Mouse (Mus musculus) embryonic facial prominence, embryonic 13.5 days (tissue): Measurements from ENCODE around the gene Dcdc2c. TPM values are rescaled to one million over a fixed set of nuclear protein-coding genes. Genes with fewer than 3 reads are reported as not detected.

Experiments used
- ATAC-seq: fragments of 200-750 bp; cut with Nextera tagmentation; 2 replicates; pipeline ENCODE4 v1.8.0; 2017; ENCODE audit warnings: low read depth; ENCODE audit not compliant: insufficient number of reproducible peaks, insufficient read depth, low FRiP score, low TSS enrichment
- H3K27ac ChIP-seq: fragments of 300-500 bp; sonication (generic); 2 replicates; pipeline ENCODE4 v1.5.1; 2015; ENCODE audit warnings: moderate library complexity, mild to moderate bottlenecking, inconsistent platforms
- H3K27me3 ChIP-seq: fragments of 300-500 bp; sonication (generic); 2 replicates; pipeline ENCODE4 v1.6.1; 2015; ENCODE audit warnings: mild to moderate bottlenecking, inconsistent platforms
- H3K36me3 ChIP-seq: fragments of 300-500 bp; sonication (generic); 2 replicates; pipeline ENCODE4 v1.6.1; 2015; ENCODE audit warnings: mild to moderate bottlenecking, inconsistent platforms
- H3K4me1 ChIP-seq: fragments of 300-500 bp; sonication (generic); 2 replicates; pipeline ENCODE4 v1.6.1; 2015; ENCODE audit warnings: inconsistent platforms
- H3K4me2 ChIP-seq: fragments of 300-500 bp; sonication (generic); 2 replicates; pipeline ENCODE4 v1.6.1; 2015; ENCODE audit warnings: moderate library complexity, mild to moderate bottlenecking, inconsistent platforms
- H3K4me3 ChIP-seq: fragments of 300-500 bp; sonication (generic); 2 replicates; pipeline ENCODE4 v1.5.1; 2015; ENCODE audit warnings: mild to moderate bottlenecking, inconsistent platforms
- H3K9ac ChIP-seq: fragments of 300-500 bp; sonication (generic); 2 replicates; pipeline ENCODE4 v1.6.1; 2015; ENCODE audit warnings: mild to moderate bottlenecking, inconsistent platforms
- H3K9me3 ChIP-seq: fragments of 300-500 bp; sonication (generic); 2 replicates; pipeline ENCODE4 v1.6.1; 2016; ENCODE audit warnings: inconsistent platforms
- WGBS: fragments of 180-500 bp; shearing (Covaris S2); methylation state at CpG from one replicate; pipeline ENCODE4 v1.1.7; 2015; ENCODE audit warnings: mixed read lengths; 5-methylcytosine and 5-hydroxymethylcytosine counted together
- polyA plus RNA-seq: library from polyadenylated mRNA; unstranded; fragments of >200 nt; fragmentation: Nextera tagmentation; extraction: Ambion mirVana; gene quantifications from 2 replicates; pipeline ENCODE4 v1.2.1, GENCODE M21; 2015

Gene Dcdc2c
- polyA plus RNA-seq, 1 experiment from 2014 or later = 0.18 TPM

DNA sequence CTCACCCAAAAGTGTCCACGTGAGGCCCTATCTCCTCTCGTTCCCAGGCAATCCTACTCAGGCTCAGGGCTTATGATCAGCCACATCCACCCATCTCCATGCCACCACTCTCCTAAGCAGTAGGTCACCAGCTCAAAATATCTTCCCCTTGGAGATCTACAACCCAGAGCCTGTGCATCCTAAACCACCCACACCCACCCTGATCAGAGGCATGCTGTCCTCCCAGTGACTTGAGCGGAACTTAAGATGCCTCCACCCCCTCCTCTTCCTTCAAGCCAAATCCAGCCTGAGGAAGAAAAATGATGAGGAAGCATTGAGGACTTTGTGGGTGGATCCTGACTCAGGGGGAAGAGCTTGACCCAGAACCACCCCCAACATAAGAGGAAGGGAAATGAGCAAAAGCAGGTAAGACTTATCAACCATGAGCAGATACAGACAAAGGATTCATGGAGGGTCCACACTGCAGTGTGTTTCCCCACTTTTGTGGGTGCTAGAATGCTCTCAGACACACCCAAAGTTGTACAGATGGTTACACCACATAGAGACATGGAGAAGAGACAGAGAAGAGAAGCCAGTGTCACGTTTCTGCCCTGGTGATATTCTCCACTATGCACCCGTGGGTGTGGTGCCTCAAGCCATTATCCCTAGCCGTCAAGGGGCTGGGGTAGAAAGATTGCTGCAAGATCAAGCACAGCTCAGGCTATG, 23.3 kb upstream of the Dcdc2c start:
- 71% methylated on average over 6 of the region's 6 CpGs for WGBS
- ATAC-seq = no peak

GRCm38 (mm10) chr12:28572241-28572640, 20.0 kb upstream of the Dcdc2c start:
- WGBS = 85% methylated on average over 2 of the region's 2 CpGs
- no peak overlapping the region for H3K27ac ChIP-seq
- ATAC-seq = no peak

More for the DNA sequence above, 23.3 kb upstream of the Dcdc2c start:
- Histone ChIP-seq H3K36me3 (no peaks in the 10 kb centered on the region), H3K9ac (no peak overlapping the region), H3K27me3 (no peaks in the 10 kb centered on the region), H3K9me3 (no peaks in the 10 kb centered on the region), H3K4me3 (no peak overlapping the region), H3K4me1 (no peaks in the 10 kb centered on the region), H3K4me2 (no peak overlapping the region), H3K27ac (no peak overlapping the region)

GRCm38 (mm10) chr12:28551775-28552174, 424 bp downstream of the Dcdc2c start:
- WGBS = 80% methylated on average over 18 of the region's 18 CpGs
- no peak overlapping the region for H3K27ac ChIP-seq
- H3K36me3 ChIP-seq = no peaks in the 10 kb centered on the region
- H3K4me1 ChIP-seq = peaks cover 9% of the 10 kb centered on the region
- H3K9ac ChIP-seq = no peak overlapping the region
- H3K4me2 ChIP-seq = no peak overlapping the region
- no peak overlapping the region for H3K4me3 ChIP-seq
- ATAC-seq = no peak
- H3K9me3 ChIP-seq = no peaks in the 10 kb centered on the region
- H3K27me3 ChIP-seq = no peaks in the 10 kb centered on the region

More at GRCm38 (mm10) chr12:28572241-28572640, 20.0 kb upstream of the Dcdc2c start:
- H3K27me3 ChIP-seq = no peaks in the 10 kb centered on the region
- no peaks in the 10 kb centered on the region for H3K9me3 ChIP-seq
- no peaks in the 10 kb centered on the region for H3K4me1 ChIP-seq
- no peaks in the 10 kb centered on the region for H3K36me3 ChIP-seq
- no peak overlapping the region for H3K4me3 ChIP-seq
- no peak overlapping the region for H3K9ac ChIP-seq
- no peak overlapping the region for H3K4me2 ChIP-seq

DNA sequence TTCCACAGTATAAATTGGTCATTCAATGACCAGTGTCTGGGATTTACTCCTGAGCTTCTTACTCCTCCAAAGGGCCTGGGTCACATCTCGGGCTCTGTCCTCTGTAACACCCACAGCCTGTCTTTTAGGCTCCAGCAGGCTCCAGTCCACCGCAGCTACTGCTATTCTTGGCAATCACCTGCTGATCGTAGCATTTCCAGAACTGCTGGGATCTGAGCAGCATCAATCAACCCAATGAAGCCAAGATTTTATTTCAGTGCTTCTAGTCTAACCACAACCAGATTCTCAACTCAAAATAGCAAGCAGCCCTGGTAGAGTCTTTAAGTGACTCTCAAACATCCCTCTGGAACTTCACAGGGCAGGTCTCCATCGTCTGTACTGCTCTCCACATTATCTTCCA, 3.3 kb downstream of the Dcdc2c start:
- Histone ChIP-seq H3K36me3 (no peaks in the 10 kb centered on the region), H3K9ac (no peak overlapping the region), H3K4me3 (no peak overlapping the region), H3K4me1 (peaks cover 9% of the 10 kb centered on the region), H3K27ac (no peak overlapping the region), H3K4me2 (no peak overlapping the region), H3K9me3 (no peaks in the 10 kb centered on the region), H3K27me3 (no peaks in the 10 kb centered on the region)
- ATAC-seq = no peak
- WGBS = 37% methylated on average over 4 of the region's 4 CpGs

DNA sequence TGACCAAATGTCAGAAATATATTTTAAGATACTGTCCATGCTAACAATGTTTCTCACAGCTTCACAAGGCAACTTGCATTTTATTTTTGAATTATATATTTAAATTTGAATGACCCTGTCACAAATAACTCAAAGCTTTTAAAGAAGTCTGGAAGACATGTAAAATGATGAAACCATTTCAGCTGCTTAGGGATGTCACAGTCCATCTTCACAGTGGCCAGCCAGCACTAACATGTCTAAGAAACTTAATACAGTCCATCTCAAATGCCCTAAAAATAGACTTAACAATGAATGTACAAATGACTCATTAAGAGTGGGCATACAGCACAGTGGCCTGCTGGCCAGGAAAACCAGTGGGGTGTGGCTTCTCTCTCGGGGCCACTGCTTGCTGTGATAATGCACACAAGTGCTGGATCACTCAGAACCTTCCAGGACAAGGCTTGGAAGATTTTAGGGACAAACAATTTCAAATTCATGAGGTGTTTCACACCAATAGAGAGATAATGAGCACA, 37.9 kb downstream of the Dcdc2c start:
- Histone ChIP-seq H3K27me3 (no peaks in the 10 kb centered on the region), H3K36me3 (no peaks in the 10 kb centered on the region), H3K4me3 (no peak overlapping the region), H3K27ac (no peak overlapping the region), H3K9ac (no peak overlapping the region), H3K4me1 (no peaks in the 10 kb centered on the region), H3K4me2 (no peak overlapping the region), H3K9me3 (no peaks in the 10 kb centered on the region)
- 61% methylated on average over 1 of the region's 1 CpGs for WGBS
- no peak for ATAC-seq

GRCm38 (mm10) chr12:28509699-28510280, 42.4 kb downstream of the Dcdc2c start:
- WGBS = 51% methylated on average over 5 of the region's 5 CpGs
- no peaks in the 10 kb centered on the region for H3K4me1 ChIP-seq

DNA sequence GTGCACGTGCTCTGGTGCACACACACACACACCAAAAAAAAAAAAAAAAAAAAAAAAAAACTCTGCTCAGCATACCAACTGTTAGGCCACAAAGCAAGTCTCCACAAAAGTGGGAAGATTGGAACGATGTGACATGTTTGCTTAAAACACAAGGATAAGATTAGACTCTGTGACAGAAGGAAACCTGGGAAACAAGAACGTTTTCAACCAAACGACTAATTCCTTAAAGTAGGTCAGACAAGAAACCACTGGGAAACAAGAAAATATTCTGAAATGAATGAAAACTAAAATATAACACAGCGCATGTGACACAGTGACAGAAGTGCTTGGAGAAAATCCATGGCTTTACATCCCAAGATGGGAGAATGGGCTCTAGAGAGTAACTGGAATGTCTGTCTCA, 57.9 kb downstream of the Dcdc2c start:
- no peaks in the 10 kb centered on the region for H3K36me3 ChIP-seq
- H3K9me3 ChIP-seq = no peaks in the 10 kb centered on the region
- H3K4me3 ChIP-seq = no peak overlapping the region
- no peak overlapping the region for H3K27ac ChIP-seq
- ATAC-seq = no peak
- no peak overlapping the region for H3K9ac ChIP-seq
- 82% methylated on average over 5 of the region's 5 CpGs for WGBS
- no peaks in the 10 kb centered on the region for H3K27me3 ChIP-seq
- H3K4me2 ChIP-seq = no peak overlapping the region
- no peaks in the 10 kb centered on the region for H3K4me1 ChIP-seq

More at GRCm38 (mm10) chr12:28509699-28510280, 42.4 kb downstream of the Dcdc2c start:
- Histone ChIP-seq H3K4me3 (no peak overlapping the region), H3K27me3 (no peaks in the 10 kb centered on the region), H3K9ac (no peak overlapping the region), H3K9me3 (no peaks in the 10 kb centered on the region), H3K4me2 (no peak overlapping the region), H3K27ac (no peak overlapping the region), H3K36me3 (no peaks in the 10 kb centered on the region)
- ATAC-seq = no peak

- no peak for ATAC-seq
- 84% methylated on average over 10 of the region's 10 CpGs for WGBS
These were observed 69.6 kb downstream of the Dcdc2c start for GRCm38 (mm10) chr12:28482483-28483160.

DNA sequence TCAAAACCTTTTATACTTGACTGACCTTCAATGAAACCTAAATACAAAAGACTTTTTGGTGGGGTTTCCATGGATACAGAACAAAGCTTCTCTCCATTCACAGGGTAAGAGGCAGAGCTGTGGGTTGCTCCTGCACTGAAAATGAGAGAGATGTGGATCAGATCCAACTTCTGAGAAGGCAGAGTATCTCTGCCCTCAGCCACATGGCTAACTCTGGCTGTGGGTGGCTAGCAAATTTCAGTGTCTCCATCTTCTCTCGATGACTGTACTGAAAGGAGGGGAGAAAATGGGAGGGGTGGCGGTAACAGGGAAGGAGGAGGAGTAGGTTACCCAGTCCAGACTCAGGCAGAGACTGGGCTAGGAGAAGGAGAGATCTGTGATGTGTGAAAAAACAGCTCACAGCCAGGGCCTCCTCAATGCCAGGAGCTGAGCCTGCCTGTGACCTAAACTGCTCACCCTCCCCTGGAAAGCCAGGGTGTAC, 91.2 kb downstream of the Dcdc2c start:
- Histone ChIP-seq H3K9me3 (no peaks in the 10 kb centered on the region), H3K9ac (no peak overlapping the region), H3K36me3 (no peaks in the 10 kb centered on the region), H3K4me2 (no peak overlapping the region), H3K27ac (no peak overlapping the region), H3K4me3 (no peak overlapping the region), H3K27me3 (no peaks in the 10 kb centered on the region), H3K4me1 (no peaks in the 10 kb centered on the region)
- no peak for ATAC-seq
- WGBS = 65% methylated on average over 2 of the region's 2 CpGs

More at GRCm38 (mm10) chr12:28482483-28483160, 69.6 kb downstream of the Dcdc2c start:
- Histone ChIP-seq H3K9me3 (no peaks in the 10 kb centered on the region), H3K27ac (no peak overlapping the region), H3K27me3 (no peaks in the 10 kb centered on the region), H3K4me3 (no peak overlapping the region), H3K4me2 (no peak overlapping the region), H3K36me3 (no peaks in the 10 kb centered on the region), H3K9ac (no peak overlapping the region), H3K4me1 (no peaks in the 10 kb centered on the region)

GRCm38 (mm10) chr12:28460523-28460922, 91.7 kb downstream of the Dcdc2c start:
- H3K4me2 ChIP-seq = no peak overlapping the region
- no peak overlapping the region for H3K9ac ChIP-seq
- H3K27ac ChIP-seq = no peak overlapping the region
- ATAC-seq = no peak
- H3K27me3 ChIP-seq = no peaks in the 10 kb centered on the region
- no peak overlapping the region for H3K4me3 ChIP-seq
- no peaks in the 10 kb centered on the region for H3K36me3 ChIP-seq
- no peaks in the 10 kb centered on the region for H3K9me3 ChIP-seq
- H3K4me1 ChIP-seq = no peaks in the 10 kb centered on the region
- 63% methylated on average over 7 of the region's 7 CpGs for WGBS

DNA sequence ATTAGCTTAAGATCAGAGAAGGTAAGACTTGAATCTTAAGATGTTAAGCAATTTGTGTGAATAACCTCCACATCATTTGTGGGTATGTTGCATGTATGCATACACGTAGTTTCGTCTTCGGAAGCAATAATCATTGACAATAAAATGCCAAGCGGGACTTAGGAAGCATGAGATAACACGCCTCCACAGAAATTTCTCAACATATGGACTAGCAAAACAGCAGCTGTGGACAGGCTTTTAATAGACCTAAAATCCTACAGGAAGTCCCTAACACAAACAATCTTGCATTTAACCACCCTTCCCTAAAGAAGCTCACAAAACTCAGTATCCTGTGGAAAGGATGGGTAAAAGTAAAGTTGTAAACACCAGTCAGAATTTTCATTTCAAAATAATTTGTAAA, 93.4 kb downstream of the Dcdc2c start:
- 92% methylated on average over 5 of the region's 5 CpGs for WGBS
- Histone ChIP-seq H3K4me1 (no peaks in the 10 kb centered on the region), H3K36me3 (no peaks in the 10 kb centered on the region), H3K27ac (no peak overlapping the region), H3K9me3 (no peaks in the 10 kb centered on the region), H3K4me2 (no peak overlapping the region), H3K4me3 (no peak overlapping the region), H3K9ac (no peak overlapping the region), H3K27me3 (no peaks in the 10 kb centered on the region)
- ATAC-seq = no peak
